Mouse (Mus musculus) megakaryocyte, embryonic 14.5 days (primary cell): Measurements from ENCODE around the gene Cbr1.

Experiments used
- FLI1 ChIP-seq: IDR thresholded peaks from 2 replicates; pipeline ENCODE4 v1.6.1; 2012; ENCODE audit warnings: low read length, inconsistent platforms, mixed read lengths
- GATA1 ChIP-seq: IDR thresholded peaks from 3 replicates; pipeline ENCODE4 v1.6.1; 2012; ENCODE audit warnings: mixed read lengths, low read length, inconsistent platforms, borderline replicate concordance

DNA sequence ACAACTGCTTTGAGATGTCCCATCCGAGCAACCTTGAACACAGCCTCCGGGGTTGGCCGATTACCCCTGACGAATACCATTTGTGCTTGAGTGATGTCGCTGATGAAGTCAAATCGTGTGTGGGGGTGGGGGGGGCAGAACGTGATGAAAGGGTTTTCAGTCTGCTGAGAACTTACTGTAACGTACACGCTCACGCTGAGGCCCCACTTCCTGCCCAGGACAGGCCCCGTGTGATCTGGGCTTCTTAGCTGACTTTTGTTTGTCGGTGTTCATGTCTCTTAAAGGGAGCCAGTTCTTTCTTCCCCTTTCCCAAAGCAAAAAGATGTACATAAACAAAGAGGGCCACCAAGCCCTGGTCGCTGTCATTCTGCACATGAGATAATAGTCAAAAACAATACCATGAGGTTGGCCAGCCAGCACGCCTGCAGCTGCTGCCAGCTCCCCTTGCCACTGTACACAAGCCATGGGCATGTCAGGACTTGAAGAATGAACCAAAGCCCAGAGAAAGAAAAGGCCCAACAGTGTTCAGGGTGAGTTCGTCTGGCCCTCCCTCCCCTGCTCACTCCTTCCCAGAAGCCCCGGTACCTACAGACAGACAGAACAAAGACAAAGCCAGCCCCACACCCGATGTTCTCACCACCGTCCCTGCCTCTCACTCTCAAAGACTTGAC, 31.0 kb upstream of the Cbr1 start:
- TF ChIP-seq GATA1, result no peak
- TF ChIP-seq FLI1, result no peak
